Mouse (Mus musculus) frontal cortex, adult (tissue): ENCODE measurements around the gene Orm3.
"Not testable (repeated sequence)": the region's sequence is repeated elsewhere in the genome, so short reads cannot be mapped to it uniquely, and the experiment has no call there.

Source experiments
- ATAC-seq: cut with Nextera tagmentation; 2 replicates; pipeline ENCODE4 v1.9.2; 2017; ENCODE audit warnings: mild to moderate bottlenecking, moderate library complexity, mixed read lengths; ENCODE audit not compliant: low TSS enrichment

Gene Orm3

DNA sequence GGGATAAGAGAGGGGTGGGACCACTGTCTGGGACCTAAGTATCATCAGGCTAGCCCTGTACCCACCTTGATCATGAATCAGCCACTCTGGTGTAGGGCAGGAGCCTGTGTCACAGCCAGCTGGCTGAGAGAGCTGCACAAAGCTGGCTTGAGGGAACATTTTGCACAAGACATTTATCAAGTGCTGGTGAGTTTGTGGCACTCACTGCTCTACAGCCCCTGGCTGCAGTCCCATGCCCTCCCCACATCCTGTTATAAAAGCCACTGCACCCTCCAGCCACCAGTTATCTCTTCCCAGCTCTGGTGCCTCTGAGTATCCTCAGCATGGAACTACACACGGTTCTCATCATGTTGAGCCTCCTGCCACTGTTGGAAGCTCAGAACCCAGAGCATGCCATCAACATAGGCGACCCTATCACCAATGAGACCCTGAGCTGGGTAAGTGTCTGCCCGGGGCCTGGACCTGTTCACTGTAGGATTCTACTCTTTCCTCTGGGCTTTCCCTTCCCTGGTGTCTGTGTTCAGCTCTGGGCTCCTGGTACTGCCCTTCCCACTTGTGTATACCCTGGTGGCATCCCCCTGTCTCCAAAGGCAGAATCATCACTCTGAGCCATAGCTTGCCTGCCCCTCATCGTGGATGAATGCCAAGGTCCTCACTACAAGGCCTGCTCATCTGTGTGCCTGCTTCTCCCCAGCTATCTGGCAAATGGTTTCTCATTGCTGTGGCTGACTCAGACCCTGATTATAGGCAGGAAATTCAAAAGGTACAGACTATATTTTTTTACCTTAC, at the start of gene Orm3:
Gene Orm3, plus strand, starts transcription at position 286 of the 789 bp plus-strand sequence.
- ATAC-seq: no peak

DNA sequence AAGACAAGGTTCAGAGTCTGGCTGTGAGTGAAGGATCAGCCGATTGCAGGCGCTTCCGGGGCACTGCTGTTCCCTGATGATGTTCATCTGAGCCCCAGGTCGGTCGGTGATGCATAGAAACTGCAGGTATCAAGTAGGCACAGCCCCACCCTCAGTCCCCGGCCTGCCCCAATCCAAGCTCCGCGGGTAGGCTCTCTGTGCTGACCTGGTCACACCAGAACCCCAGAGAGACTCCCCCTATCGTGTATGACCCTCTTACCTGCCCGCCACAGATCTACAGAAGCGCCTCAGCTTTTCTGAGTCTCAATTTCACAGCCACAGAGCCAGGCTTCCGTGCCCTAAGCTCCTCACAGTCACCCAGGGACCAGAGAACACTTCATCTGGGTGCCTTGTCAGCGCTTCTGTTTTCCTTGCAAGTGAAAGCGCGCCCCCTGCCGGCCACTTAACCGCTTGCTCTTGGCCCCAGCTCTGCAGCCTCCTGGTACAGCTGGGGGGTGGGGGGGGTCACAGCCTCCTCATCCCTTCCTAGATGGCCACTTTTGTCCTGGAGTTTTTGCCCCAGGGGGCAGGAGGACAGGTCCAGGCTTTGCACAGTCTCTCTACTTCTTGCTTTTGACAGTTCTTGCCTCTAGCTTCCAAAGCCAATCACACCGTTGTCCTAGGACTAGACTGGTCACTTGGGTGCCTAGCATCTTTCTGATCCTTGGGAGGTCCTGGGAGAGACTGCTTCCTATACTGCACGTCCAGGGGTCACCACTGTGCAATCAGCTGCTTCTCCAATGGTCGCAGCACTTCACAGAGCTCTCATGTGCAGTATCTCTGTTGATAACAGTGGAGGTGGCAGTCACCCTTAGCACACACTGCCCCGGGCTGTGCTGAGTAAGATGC, 48.5 kb upstream of the Orm3 start:
- peak; percentile 96 for ATAC-seq

DNA sequence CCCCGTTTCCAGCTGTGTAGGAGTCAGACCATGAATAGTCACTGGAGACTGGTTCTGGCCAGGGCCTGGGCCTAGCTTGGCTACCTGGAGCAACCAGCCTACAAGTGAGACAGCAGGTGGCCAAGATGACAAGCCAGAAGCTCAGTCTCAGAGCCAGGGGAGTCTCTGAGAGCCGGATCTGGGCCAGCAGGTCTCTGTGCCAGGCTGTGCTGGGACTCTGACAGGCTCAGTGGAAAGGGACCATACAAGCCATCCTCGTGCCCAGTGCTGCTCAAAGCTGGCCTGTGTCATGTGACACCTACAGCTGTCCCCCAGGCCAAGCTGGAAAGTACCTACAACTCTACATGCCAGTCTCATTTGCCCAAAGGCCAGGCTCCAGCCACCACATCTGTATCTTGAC, 47.6 kb upstream of the Orm3 start:
- ATAC-seq: no peak

DNA sequence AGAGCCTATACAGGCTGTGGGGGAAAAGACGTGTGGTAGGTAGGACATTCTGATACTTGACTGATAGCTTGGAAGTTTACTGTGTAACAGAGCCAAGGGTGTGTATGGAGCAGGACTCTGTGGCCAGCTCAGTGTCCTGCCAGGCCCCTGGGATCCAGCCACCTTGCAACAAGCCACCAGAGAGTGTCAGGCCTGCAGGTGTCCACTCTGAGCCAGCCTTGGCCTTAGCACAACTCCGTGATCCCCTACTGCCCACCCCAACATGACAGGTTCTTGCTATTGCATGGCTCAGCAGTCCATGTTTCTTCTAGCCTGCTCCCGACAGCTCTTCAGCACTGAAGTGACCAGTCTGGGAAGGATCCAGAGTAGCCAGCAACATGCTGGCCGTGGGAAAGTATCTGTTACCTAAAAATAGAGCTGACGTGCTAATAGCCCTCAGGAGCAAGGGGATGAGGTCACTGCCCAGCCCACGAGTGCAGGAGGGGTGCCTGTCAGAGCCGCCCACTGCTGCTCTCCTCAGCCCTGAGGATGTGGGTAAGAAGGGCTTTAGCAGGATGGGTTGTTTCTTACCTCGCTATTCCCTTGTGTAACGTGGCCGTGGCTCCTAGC, 45.6 kb upstream of the Orm3 start:
- ATAC-seq: no peak

DNA sequence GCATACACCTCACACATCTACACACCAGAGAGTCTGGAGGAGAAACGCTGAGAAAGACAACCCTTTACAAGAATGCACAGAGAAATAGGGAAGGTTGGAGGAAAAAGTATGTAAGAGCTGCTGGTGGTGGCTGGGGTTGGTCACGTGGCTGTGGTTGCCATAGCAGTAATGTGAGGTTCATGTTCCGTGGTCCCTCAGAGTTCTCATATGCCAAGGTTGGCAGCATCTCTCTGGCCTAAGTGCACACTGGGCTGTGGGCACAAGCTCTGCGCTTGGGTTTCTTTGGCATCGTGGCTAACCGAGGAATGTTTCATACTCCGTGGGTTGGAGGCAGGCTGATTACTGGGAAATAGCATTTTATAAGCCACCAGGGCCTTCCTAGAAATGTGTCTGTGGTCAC, 44.5 kb upstream of the Orm3 start:
- no peak for ATAC-seq

DNA sequence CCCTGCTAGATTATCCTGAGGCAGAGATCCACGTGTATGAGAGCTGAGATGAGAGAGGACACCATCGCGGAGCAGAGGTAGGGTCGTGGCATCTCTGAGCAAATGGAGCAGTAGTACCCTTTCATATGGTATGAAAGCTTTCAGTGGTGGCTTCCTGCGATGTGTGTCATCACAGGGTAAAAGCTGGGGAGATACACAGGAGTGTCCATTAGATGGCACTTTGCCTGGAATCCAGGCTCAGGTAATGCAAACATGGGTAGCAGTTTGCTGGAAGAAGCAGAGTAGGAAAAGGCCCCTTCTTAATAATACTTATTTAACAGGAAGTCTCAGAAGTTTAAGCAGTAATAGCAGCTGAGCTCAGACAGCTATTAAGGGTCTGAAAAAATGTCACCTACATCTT, 41.9 kb upstream of the Orm3 start:
- no peak for ATAC-seq

DNA sequence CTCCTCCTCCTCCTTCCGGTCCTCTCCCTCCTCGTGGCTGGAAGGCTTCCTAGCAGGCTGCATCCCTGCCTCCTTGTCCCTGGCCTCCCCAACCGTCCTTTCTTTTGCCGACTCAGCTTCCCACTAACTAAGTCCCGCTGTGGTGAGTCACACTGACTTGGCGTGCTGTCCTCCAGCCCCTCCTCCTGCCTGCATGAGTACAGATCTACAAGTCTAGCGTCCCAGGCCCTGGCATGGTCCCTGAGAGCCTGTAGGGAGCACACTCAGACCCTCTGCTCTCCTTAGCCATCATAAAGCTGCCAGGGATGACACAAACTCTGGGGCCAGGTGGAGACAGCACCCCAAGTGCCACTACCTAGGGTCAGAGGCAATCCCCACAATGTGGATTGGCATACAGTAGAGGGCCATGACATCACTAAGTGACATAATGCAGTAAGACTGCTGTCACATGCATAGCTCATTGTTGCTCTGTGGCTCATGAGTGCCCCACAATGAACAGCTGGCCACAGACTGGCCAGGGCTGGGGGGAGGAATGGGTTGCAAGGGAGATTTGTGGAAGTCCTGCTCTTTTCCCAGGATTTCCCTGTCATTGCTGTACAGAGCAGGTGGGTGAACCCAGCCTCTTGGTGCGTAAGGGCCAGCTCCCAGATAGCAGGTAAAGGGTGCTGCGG, 39.8 kb upstream of the Orm3 start:
- peak; percentile 95 for ATAC-seq

DNA sequence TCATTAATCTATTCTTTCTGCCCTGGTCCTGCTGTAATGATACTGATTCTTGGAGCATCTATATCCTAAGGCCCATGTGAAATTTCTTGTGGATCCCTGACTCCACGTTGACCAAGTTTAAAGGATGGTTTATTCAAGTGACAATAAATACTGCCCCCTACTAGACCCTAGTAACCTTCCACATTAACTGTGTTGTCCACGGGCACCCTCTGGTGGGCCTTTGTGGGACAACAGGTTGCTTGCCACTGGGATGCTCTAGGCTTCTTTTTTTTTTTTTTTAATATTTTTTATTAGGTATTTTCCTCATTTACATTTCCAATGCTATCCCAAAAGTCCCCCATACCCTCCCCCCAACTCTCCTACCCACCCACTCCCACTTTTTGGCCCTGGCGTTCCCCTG, 36.4 kb upstream of the Orm3 start:
- ATAC-seq: not testable (repeated sequence)

DNA sequence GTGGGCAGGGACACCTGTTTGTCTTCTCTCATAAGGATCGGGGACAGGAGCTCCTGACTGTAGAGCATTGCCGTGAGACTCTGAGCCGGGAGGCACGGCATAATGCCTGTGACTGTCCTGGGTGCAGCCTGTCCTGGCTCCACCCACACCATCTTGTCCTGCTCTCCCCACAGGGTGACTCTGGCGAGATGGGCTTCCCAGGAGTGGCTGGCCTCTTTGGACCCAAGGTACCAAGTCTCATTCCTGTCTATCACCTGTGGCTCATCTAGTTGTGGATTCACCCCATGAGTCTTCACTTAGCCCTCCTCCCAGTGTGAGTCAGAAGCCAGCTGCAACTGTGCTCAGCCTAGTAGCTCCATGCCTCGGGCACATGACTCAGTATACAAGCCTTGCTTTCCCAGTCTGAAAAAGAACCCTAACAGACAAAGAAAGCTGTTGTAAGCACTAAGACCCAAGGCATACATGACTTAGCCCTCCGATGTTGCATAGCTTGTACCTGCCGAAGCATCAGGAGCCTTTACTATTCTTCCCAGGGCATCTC, 32.6 kb upstream of the Orm3 start:
- peak; percentile 47; the same call in 1 of the 2 replicates for ATAC-seq

DNA sequence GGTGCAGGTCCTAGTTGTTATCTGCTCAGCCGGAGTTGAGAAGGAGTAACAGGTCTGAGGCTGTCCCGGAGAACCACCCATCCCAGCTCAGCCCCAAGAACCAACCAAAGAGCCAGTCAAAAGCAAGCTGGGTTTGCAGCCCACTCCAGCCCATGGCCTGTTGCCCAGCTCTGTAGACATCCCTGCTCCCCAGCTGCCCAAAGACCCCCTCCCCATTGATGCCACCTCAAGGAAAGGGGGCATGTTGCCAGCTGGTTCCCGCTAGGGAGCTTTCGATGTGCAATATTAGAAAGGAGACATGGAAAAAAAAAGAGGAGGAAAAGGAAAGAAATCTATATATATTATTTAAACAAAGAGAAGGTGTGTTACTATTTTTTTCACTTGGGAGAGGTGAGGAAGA, 22.6 kb upstream of the Orm3 start:
- no peak for ATAC-seq

DNA sequence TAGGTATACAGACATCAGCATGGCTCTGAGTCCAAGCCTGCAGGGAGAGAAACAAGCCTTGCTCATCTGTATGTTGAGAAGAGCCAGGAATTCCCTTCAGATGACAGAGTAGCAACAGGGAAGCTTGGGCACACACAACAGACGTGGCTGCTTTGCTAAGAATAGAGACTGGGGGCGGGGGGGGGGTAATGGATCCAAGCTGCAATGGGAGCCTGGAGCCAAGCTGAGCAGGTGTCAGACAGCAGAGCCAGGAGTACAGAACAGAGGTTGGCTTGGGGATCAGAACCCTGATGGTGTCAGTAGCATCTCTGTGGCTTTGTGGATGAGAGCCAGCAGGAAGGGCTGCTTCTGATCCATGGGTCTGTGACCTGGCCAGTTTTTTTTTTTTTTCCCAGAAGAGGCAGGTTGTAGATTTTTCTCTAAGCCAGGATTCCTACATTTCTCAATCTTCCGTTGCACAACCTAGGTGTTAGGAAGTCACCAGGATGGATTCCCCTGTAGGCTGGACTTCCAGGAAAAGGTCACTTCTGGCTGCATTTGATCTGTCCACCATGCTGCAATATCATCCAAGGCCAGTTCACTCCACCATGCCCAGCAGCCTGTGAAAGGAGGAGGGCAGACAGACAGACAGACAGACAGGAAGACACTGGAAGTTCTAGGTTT, 17.4 kb upstream of the Orm3 start:
- ATAC-seq: peak; percentile 97

DNA sequence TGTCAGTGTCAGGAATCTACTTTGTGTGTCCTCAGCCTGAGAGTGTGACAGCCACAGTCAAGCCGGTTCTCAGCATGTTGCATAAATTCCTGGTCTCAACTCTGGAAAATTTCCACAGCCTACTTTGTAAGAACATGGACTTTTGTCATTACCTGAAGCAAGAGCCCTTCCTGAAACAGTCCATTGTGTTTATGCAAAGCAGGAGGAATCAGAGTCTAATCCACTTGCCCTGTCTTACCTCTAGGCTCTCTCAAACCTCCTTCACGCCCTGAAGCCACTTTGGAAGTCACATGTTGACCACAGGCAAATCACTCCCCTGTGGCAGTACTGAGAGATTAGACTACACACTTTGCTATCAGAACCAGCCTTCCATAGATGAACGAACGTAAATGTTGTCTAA, 13.5 kb upstream of the Orm3 start:
- no peak for ATAC-seq

DNA sequence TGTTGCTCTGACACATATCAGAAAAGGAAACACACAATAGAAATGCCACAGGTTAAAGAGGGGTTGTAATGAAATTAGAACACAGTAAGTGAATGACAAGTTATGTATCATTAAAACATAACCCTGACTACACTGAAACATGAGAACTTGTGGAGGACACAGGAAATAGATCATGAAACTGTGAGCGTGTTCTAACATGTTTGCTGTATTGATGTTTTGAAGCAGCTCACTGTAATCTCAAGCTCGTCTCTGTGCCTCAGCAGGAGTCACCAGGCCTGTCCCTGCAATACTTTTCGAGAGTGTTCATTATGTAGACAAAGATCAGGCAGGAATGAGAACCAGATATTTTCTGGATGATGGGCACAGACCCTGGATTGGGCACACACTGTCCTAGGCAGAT, 12.4 kb upstream of the Orm3 start:
- no peak for ATAC-seq

DNA sequence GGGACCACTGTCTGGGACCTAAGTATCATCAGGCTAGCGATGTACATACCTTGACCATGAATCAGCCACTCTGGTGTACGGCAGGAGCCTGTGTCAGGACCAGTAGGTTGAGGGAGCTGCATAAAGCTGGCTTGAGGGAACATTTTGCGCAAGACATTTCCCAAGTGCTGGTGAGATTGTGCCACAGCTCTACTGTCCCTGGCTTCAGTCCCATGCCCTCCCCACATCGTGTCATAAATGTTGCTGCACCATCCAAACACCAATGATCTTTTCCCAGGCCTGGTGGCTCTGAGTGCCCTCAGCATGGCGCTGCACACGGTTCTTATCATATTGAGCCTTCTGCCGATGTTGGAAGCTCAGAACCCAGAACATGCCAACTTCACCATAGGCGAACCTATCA, 11.7 kb upstream of the Orm3 start, which contains the start of gene Orm1:
Gene Orm1, plus strand, starts transcription at position 266 of the 400 bp plus-strand sequence.
- ATAC-seq: no peak

DNA sequence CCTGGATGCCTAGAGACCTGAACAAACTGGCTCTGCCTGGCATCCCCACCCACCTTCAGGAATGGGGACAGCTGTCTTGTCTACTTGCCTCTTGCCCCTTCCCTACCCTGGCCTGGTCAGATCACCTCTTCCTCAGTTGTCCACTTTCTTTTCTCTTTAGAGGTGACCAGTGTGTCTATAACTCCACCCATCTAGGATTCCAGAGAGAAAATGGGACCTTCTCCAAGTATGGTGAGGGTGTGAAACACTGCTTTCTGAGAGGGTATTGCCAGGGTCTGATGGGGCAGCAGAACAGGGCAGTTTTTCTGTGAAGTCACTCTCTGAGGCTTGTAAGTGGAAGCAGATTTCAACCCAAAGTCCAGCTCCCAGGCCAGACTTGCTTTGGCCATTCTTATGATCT, 10.7 kb upstream of the Orm3 start:
- no peak for ATAC-seq

DNA sequence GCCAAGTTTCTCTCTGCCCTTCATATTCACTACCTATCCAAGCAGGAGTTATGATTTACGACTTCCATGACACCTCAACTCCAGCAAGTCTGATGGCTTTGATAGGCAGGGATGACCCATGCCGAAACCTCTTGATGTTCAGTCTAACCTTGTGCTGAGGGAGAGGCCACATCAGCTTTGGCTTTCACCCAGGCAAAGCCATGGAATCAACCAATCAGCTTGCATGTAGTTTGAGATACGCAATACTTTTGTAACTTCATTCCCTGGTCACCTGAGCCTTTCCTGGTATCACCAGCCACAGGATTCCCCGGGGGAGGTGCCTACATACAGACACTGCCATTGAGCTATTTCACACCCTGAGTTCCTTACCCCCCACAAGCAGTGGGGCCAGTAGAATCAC, 9.3 kb upstream of the Orm3 start:
- no peak for ATAC-seq

DNA sequence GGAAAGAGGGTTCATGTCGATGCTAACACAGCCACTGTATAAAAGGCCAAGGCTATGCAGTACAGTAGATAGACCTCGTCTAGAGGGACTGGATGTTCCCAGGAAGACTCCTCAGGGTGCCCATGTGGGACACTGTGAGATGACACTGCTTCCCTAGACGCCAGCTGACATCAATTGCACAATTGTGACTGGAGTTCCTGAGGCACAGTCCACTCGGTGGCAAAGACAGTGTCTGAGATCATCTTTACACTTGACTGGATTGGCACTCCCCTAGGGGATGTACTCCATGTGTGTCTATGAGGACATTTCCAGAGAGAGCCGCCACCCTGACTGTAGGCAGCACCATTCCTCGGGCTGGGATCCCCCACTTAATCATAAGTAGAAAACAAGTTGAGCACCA, 7.4 kb upstream of the Orm3 start:
- no peak for ATAC-seq

DNA sequence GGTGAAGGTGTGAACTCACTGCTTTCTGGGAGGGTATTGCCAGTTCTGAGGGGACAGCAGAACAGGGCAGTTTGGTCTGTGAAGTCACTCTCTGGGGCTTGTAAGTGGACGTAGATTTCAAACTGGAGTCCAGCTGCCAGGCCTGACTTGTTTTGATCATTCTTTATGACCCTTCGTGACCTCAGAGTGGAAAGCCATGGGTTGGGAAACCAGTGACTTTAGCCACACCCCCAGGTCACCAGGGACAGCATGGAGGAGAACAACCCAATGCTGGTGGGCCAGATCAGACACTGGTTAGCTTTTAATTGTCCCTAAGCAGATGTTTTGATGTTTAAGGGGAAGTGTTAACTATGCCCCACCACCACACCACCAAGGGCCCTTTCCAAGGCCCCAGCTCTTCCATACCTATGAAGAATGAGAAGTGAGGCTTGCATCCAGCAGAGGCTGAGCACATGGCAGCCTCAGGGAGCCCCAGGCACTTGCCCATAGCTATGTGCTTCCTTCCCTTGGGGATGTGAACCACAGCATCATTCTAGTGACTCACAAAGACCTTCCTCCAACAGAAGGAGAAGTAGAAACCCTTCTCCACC, 1.1 kb downstream of the Orm3 start:
- no peak for ATAC-seq

DNA sequence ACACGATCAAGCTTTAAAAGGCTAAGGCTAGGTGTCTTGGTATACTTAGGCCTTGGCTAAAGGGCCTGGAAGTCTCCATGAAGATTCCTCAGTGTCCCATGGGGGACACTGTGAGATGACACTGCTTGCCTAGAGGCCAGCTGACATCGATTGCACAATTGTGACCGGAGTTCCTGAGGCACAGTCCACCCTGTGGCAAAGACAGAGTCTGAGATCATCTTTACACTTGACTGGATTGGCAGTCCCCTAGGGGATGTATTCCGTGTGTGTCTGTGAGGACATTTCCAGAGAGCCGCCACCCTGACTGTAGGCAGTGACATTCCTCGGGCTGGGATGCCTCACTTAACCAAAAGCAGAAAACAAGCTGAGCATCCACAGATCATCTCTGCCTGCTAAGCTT, 3.9 kb downstream of the Orm3 start:
- no peak for ATAC-seq

DNA sequence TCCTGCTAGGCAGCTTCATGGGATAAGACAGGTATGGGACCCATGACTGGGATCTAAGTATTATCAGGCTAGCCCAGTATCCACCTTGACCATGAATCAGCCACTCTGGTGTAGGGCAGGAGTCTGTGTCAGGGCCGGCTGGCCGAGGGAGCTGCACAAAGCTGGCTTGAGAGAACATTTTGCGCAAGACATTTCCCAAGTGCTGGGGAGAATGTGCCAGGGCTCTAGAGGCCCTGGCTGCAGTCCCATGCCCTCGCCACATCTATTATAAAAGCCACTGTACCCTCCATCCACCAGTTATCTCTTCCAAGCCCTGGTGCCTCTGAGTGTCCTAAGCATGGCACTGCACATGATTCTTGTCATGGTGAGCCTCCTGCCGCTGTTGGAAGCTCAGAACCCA, 6.2 kb downstream of the Orm3 start, which contains the start of gene Orm2:
Gene Orm2, plus strand, starts transcription at position 300 of the 400 bp plus-strand sequence.
- no peak for ATAC-seq

DNA sequence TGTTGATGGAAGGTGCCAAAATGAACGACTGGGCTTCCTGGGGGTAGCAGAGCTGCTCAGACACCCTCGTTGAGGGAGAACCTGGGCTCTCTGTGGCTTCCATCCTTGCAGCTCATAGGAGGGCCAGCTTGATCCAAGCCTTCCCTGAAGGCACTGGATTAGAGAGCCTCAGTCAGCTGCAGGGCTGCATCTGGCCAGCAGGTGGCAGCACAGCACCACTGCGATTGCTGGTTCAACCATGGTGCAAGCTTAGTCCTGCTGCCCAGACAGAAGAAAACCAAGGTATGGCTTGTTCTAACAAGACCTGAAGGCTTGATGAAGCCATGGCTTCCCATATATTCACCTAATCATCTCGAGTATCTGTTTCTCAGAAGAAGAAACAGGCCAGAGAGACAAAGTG, 12.6 kb downstream of the Orm3 start:
- ATAC-seq: peak; percentile 92
